Mouse (Mus musculus) MEL (cell line): ENCODE data around the gene Cd40.

Experiments used
- CHD2 ChIP-seq: IDR thresholded peaks from 2 replicates; pipeline ENCODE4 v1.6.1; 2011; ENCODE audit warnings: low read length, improper control_type of control experiment
- CTCF ChIP-seq, 3 experiments: IDR thresholded peaks in 2 of 3; conservative IDR thresholded peaks in 1 of 3; 2 replicates each; pipeline ENCODE4 v1.5.1; 2011 to 2012; ENCODE audit warnings: low read length in 3 of 3, low read depth in 2 of 3, mild to moderate bottlenecking in 2 of 3, improper control_type of control experiment in 1 of 3, inconsistent platforms in 1 of 3, mixed read lengths in 1 of 3, moderate library complexity in 1 of 3; ENCODE audit not compliant: control insufficient read depth in 1 of 3, insufficient read depth in 1 of 3, poor library complexity in 1 of 3, severe bottlenecking in 1 of 3
- EP300 ChIP-seq, 2 experiments: IDR thresholded peaks; 2 replicates each; pipeline ENCODE4 v1.6.1; 2011; ENCODE audit warnings: improper control_type of control experiment in 2 of 2, low read length in 2 of 2, low read depth in 1 of 2, mild to moderate bottlenecking in 1 of 2
- GATA1 ChIP-seq: IDR thresholded peaks from 2 replicates; pipeline ENCODE4 v1.6.1; 2011; ENCODE audit warnings: low read depth, low read length, improper control_type of control experiment
- MAZ ChIP-seq: IDR thresholded peaks from 2 replicates; pipeline ENCODE4 v1.6.1; 2012; ENCODE audit warnings: low read depth, mild to moderate bottlenecking, inconsistent platforms, low read length, improper control_type of control experiment
- MXI1 ChIP-seq: IDR thresholded peaks from 2 replicates; pipeline ENCODE4 v1.6.1; 2011; ENCODE audit warnings: mild to moderate bottlenecking, low read depth, low read length, improper control_type of control experiment
- NRF1 ChIP-seq: IDR thresholded peaks from 2 replicates; pipeline ENCODE4 v1.6.1; 2014; ENCODE audit warnings: low read depth, mild to moderate bottlenecking, inconsistent platforms, low read length, improper control_type of control experiment, moderate library complexity; ENCODE audit not compliant: poor library complexity, insufficient read depth, severe bottlenecking
- POLR2A ChIP-seq, 2 experiments: IDR thresholded peaks; 2 replicates each; pipeline ENCODE4 v1.6.1; 2011 to 2012; ENCODE audit warnings: low read length in 2 of 2, mild to moderate bottlenecking in 2 of 2, control low read depth in 1 of 2, improper control_type of control experiment in 1 of 2, low read depth in 1 of 2, moderate library complexity in 1 of 2; ENCODE audit not compliant: control insufficient read depth in 1 of 2, insufficient read depth in 1 of 2, poor library complexity in 1 of 2
- POLR2AphosphoS2 ChIP-seq: IDR thresholded peaks from 2 replicates; pipeline ENCODE4 v1.6.1; 2011; ENCODE audit warnings: low read length, improper control_type of control experiment
- RAD21 ChIP-seq: IDR thresholded peaks from 2 replicates; pipeline ENCODE4 v1.6.1; 2011; ENCODE audit warnings: mild to moderate bottlenecking, low read depth, low read length, improper control_type of control experiment
- RCOR1 ChIP-seq: IDR thresholded peaks from 2 replicates; pipeline ENCODE4 v1.6.1; 2012; ENCODE audit warnings: low read depth, mild to moderate bottlenecking, inconsistent platforms, low read length, improper control_type of control experiment
- UBTF ChIP-seq: IDR thresholded peaks from 2 replicates; pipeline ENCODE4 v1.6.1; 2012; ENCODE audit warnings: low read depth, mild to moderate bottlenecking, inconsistent platforms, low read length, improper control_type of control experiment, moderate library complexity, borderline replicate concordance; ENCODE audit not compliant: insufficient read depth
- USF1 ChIP-seq: IDR thresholded peaks from 2 replicates; pipeline ENCODE4 v1.6.1; 2014; ENCODE audit warnings: low read depth, mild to moderate bottlenecking, inconsistent platforms, low read length, improper control_type of control experiment, moderate library complexity

GRCm38 (mm10) chr2:165100749-165101148 lies 45.3 kb downstream of the Cd40 start:
- TF ChIP-seq UBTF (no peak), CHD2 (no peak), RAD21 (no peak), CTCF (IDR thresholded peaks at IDR 0.05 in 2 of 3, conservative IDR thresholded peaks at IDR 0.05 in 1 of 3; ENCODE audit: control insufficient read depth in 1 of 3, insufficient read depth in 1 of 3, low read depth in 2 of 3, low read length in 3 of 3, poor library complexity in 1 of 3, severe bottlenecking in 1 of 3) (no peak), MAZ (no peak), RCOR1 (no peak), EP300 (IDR thresholded peaks at IDR 0.05; ENCODE audit: low read depth in 1 of 2, low read length in 2 of 2) (no peak), USF1 (no peak), GATA1 (no peak), MXI1 (no peak), NRF1 (no peak), POLR2A (IDR thresholded peaks at IDR 0.05; ENCODE audit: control insufficient read depth in 1 of 2, insufficient read depth in 1 of 2, low read depth in 1 of 2, low read length in 2 of 2, poor library complexity in 1 of 2) (no peak), POLR2AphosphoS2 (no peak)
